Mouse (Mus musculus): ENCODE data around the gene 9130213A22Rik. TPM values are rescaled to one million over a fixed set of nuclear protein-coding genes. Genes with fewer than 3 reads are reported as not detected.

Gene 9130213A22Rik
- polyA plus RNA-seq, 1 experiment from 2014 or later, result 0.49 TPM

DNA sequence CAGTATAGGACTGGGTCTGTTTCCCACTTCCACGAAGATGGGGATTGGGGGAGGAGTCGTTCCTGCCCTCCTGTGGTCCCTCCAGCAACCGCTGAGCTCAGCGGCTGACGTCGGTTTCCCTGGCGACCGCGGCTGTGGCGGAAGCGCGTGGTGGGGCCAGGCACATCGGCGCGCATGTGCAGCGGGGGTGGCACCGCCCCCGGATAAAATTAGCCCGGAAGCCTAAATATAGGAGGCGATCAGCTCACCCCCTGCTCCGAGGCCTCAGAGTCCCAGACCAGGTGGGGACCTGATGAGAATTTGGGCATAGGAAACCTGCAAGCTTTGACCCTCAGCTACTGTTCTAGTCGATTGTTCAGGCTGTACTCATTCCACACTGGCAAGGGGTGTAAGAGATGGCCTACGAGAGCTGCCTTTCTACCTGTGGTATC lies 22.5 kb downstream of the 9130213A22Rik start:
- ATAC-seq, result peak; percentile 26
- Histone ChIP-seq H3K9ac (ENCODE audit: low read depth, low read length) (peak overlapping the region; percentile 65), H3K36me3 (ENCODE audit: control insufficient read depth, insufficient read depth, low read length) (peaks cover 27% of the 10 kb centered on the region), H3K27ac (ENCODE audit: low read length) (peak overlapping the region; percentile 71), H3K4me2 (ENCODE audit: low read length) (peak overlapping the region; percentile 97), H3K9me3 (replicated peaks; ENCODE audit: control insufficient read depth, low read length, poor library complexity, severe bottlenecking) (no peaks in the 10 kb centered on the region), H3K4me1 (ENCODE audit: control insufficient read depth, insufficient read depth, low read length) (peaks cover 47% of the 10 kb centered on the region), H3K4me3 (ENCODE audit: low read depth, low read length) (peak overlapping the region; percentile 59), H3K27me3 (ENCODE audit: control insufficient read depth, insufficient read depth, low read depth, low read length) (no peaks in the 10 kb centered on the region)
- WGBS, result under 1% methylated on average over 23 of the region's 23 CpGs

DNA sequence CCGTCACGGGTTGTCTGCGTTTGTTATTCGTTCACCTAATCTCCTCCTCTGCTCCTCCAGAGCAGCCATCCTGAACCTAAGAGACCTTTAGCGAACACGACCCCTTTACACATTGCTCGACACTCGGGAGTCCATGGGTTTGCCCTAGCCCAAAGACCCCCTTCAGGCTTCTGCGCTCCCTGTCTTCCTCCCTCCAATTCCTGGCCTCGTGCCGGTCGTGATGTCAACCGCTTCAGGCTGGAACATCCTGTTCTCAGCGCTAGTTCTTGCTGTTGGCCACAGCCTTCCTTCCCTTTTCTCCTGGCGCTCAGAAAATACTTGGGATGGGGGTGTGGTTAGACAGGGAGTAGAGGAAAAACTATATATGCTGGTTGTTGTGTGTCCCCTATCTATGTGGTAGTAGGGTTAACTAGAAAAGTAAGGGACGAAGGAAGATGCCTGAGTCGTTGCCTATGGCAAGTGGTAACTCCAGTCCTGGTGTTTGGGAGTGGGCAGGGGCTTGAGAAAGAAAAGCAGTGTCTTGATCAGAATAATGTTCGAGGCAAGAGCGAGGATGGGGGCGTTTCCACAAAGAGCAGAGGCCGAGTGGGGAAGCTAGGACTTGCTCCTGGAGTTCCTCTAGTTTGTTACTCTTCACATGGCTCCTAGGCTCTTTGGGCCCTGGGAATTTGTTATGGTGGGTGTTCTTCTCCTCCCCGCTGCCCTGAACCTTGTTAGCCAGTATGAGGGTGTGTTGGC lies 23.0 kb downstream of the 9130213A22Rik start:
- Histone ChIP-seq H3K4me2 (ENCODE audit: low read length) (peak overlapping the region; percentile 97), H3K27ac (ENCODE audit: low read length) (peak overlapping the region; percentile 71), H3K9ac (ENCODE audit: low read depth, low read length) (peak overlapping the region; percentile 65), H3K4me1 (ENCODE audit: control insufficient read depth, insufficient read depth, low read length) (peaks cover 49% of the 10 kb centered on the region), H3K27me3 (ENCODE audit: control insufficient read depth, insufficient read depth, low read depth, low read length) (no peaks in the 10 kb centered on the region), H3K4me3 (ENCODE audit: low read depth, low read length) (peak overlapping the region; percentile 59), H3K36me3 (ENCODE audit: control insufficient read depth, insufficient read depth, low read length) (peaks cover 27% of the 10 kb centered on the region), H3K9me3 (replicated peaks; ENCODE audit: control insufficient read depth, low read length, poor library complexity, severe bottlenecking) (no peaks in the 10 kb centered on the region)
- no peak for ATAC-seq
- under 1% methylated on average over 22 of the region's 22 CpGs for WGBS

DNA sequence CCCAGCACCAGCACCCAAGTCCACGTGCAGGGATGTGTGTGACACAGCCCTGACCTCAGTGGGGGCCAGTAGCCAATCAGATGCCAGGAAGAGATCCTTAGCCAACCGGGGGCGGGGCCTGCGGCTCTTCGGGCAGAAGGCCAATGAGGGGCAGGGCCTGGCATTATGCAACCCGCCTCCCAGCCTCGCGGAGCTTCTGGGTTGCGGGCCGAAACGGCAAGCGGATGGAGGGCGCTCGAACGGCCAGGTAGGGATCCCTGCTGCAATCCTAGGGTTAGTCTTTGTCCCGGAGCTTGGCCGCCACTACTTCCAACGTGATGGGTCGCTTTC lies 23.7 kb downstream of the 9130213A22Rik start:
- Histone ChIP-seq H3K27me3 (ENCODE audit: control insufficient read depth, insufficient read depth, low read depth, low read length) (no peaks in the 10 kb centered on the region), H3K9ac (ENCODE audit: low read depth, low read length) (peak overlapping the region; percentile 65), H3K4me2 (ENCODE audit: low read length) (peak overlapping the region; percentile 97), H3K9me3 (replicated peaks; ENCODE audit: control insufficient read depth, low read length, poor library complexity, severe bottlenecking) (no peaks in the 10 kb centered on the region), H3K4me3 (ENCODE audit: low read depth, low read length) (peak overlapping the region; percentile 59), H3K27ac (ENCODE audit: low read length) (peak overlapping the region; percentile 71), H3K4me1 (ENCODE audit: control insufficient read depth, insufficient read depth, low read length) (peaks cover 50% of the 10 kb centered on the region), H3K36me3 (ENCODE audit: control insufficient read depth, insufficient read depth, low read length) (peaks cover 22% of the 10 kb centered on the region)
- no peak for ATAC-seq
- 0% methylated on average over 19 of the region's 19 CpGs for WGBS

- H3K4me3 ChIP-seq (ENCODE audit: low read depth, low read length), result peak overlapping the region; percentile 59
- H3K9ac ChIP-seq (ENCODE audit: low read depth, low read length), result peak overlapping the region; percentile 65
- peaks cover 50% of the 10 kb centered on the region for H3K4me1 ChIP-seq (ENCODE audit: control insufficient read depth, insufficient read depth, low read length)
- peak overlapping the region; percentile 97 for H3K4me2 ChIP-seq (ENCODE audit: low read length)
- peak overlapping the region; percentile 71 for H3K27ac ChIP-seq (ENCODE audit: low read length)
- ATAC-seq, result no peak
- peaks cover 18% of the 10 kb centered on the region for H3K36me3 ChIP-seq (ENCODE audit: control insufficient read depth, insufficient read depth, low read length)
- H3K27me3 ChIP-seq (ENCODE audit: control insufficient read depth, insufficient read depth, low read depth, low read length), result no peaks in the 10 kb centered on the region
- H3K9me3 ChIP-seq (replicated peaks; ENCODE audit: control insufficient read depth, low read length, poor library complexity, severe bottlenecking), result no peaks in the 10 kb centered on the region
- 18% methylated on average over 8 of the region's 8 CpGs for WGBS
These were observed 24.2 kb downstream of the 9130213A22Rik start for GRCm38 (mm10) chr11:69098039-69098761.

- Histone ChIP-seq H3K4me2 (ENCODE audit: low read length) (peak overlapping the region; percentile 56), H3K27ac (ENCODE audit: low read length) (peak overlapping the region; percentile 44), H3K27me3 (ENCODE audit: control insufficient read depth, insufficient read depth, low read depth, low read length) (no peaks in the 10 kb centered on the region), H3K9me3 (replicated peaks; ENCODE audit: control insufficient read depth, low read length, poor library complexity, severe bottlenecking) (no peaks in the 10 kb centered on the region), H3K4me3 (ENCODE audit: low read depth, low read length) (peak overlapping the region; percentile 28), H3K4me1 (ENCODE audit: control insufficient read depth, insufficient read depth, low read length) (peaks cover 50% of the 10 kb centered on the region), H3K36me3 (ENCODE audit: control insufficient read depth, insufficient read depth, low read length) (peaks cover 9% of the 10 kb centered on the region), H3K9ac (ENCODE audit: low read depth, low read length) (peak overlapping the region; percentile 47)
- 2% methylated on average over 28 of the region's 29 CpGs for WGBS
- ATAC-seq, result no peak
These were observed 25.1 kb downstream of the 9130213A22Rik start for GRCm38 (mm10) chr11:69096987-69097900.

GRCm38 (mm10) chr11:69096360-69096986 lies 25.9 kb downstream of the 9130213A22Rik start:
- peak overlapping the region; percentile 47 for H3K9ac ChIP-seq (ENCODE audit: low read depth, low read length)
- peak overlapping the region; percentile 46 for H3K4me3 ChIP-seq (ENCODE audit: low read depth, low read length)
- ATAC-seq, result no peak
- peaks cover 52% of the 10 kb centered on the region for H3K4me1 ChIP-seq (ENCODE audit: control insufficient read depth, insufficient read depth, low read length)
- peak overlapping the region; percentile 44 for H3K27ac ChIP-seq (ENCODE audit: low read length)
- no peaks in the 10 kb centered on the region for H3K27me3 ChIP-seq (ENCODE audit: control insufficient read depth, insufficient read depth, low read depth, low read length)
- H3K4me2 ChIP-seq (ENCODE audit: low read length), result peak overlapping the region; percentile 82
- H3K9me3 ChIP-seq (replicated peaks; ENCODE audit: control insufficient read depth, low read length, poor library complexity, severe bottlenecking), result no peaks in the 10 kb centered on the region
- WGBS, result 14% methylated on average over 9 of the region's 9 CpGs
- peaks cover 4% of the 10 kb centered on the region; the same call in 1 of the 2 replicates for H3K36me3 ChIP-seq (ENCODE audit: control insufficient read depth, insufficient read depth, low read length)

DNA sequence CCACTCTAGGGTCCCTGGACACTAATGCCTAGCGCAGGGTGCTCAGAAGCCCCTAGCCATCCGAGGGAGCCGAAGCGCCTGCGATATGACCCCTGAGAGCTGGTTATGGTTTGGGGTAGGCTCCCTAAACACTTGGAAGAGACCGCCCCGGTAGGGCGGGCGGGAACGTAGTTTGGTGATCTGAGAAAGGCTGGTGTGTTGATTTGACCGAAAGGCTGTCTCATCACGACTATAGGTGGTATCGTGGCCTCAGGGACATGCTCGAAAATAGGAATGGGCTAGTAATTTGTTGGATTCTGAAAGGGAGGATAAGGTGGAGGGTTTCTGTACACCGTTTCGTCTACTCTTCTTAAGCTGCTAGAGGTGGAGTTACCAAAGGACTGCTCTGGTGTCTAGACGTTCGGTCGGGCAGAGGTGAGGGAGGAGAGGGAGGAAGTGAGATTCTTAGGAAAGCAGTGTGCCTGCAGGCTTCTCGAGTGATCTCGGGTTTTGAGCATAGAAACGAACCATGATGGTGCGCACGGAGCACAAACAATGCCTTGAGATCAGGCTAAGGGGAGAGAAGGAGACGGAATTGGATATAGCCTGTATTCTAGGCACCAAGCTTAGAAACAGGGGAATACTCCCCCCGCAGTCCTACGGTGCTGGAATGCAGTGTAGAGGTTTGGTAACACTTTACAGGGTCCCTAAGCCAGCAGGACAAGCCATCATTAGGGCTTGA lies 26.7 kb downstream of the 9130213A22Rik start:
- H3K27me3 ChIP-seq (ENCODE audit: control insufficient read depth, insufficient read depth, low read depth, low read length), result no peaks in the 10 kb centered on the region
- H3K4me3 ChIP-seq (ENCODE audit: low read depth, low read length), result peak overlapping the region; percentile 46
- H3K9me3 ChIP-seq (replicated peaks; ENCODE audit: control insufficient read depth, low read length, poor library complexity, severe bottlenecking), result no peaks in the 10 kb centered on the region
- WGBS, result 4% methylated on average over 27 of the region's 27 CpGs
- peak overlapping the region; percentile 49 for H3K9ac ChIP-seq (ENCODE audit: low read depth, low read length)
- H3K27ac ChIP-seq (ENCODE audit: low read length), result peak overlapping the region; percentile 77
- H3K36me3 ChIP-seq (ENCODE audit: control insufficient read depth, insufficient read depth, low read length), result peaks cover 6% of the 10 kb centered on the region; the same call in 1 of the 2 replicates
- peak overlapping the region; percentile 82 for H3K4me2 ChIP-seq (ENCODE audit: low read length)
- ATAC-seq, result no peak
- H3K4me1 ChIP-seq (ENCODE audit: control insufficient read depth, insufficient read depth, low read length), result peaks cover 54% of the 10 kb centered on the region
